Mouse (Mus musculus): ENCODE measurements around the gene AC161166.1. TPM values are rescaled to one million over a fixed set of nuclear protein-coding genes. Genes with fewer than 3 reads are reported as not detected.
"Not testable (repeated sequence)": the region's sequence is repeated elsewhere in the genome, so short reads cannot be mapped to it uniquely, and the experiment has no call there.

Gene AC161166.1
- total RNA-seq, 2 experiments from 2014 or later = not detected

DNA sequence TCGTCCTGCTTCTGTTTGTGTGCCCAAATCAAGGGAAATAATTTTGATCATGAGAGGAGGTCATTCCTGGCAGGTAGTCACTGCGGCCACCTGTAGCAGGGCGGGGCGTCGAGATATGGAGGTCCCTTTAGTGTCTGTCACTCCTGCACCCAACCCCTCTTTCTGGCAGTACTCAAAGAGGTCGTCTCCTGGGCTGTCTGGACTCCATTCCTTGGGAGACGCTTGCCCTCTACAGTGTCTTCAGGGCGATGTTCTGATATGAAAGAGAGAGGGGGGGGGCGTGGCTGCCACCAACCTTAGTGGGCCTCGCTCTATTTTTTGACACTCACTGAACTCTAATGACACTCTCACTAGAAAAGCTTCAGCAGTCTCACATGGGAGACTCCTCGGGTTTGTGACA is 17.3 kb upstream of the AC161166.1 start:
- no peak for DNase-seq
- intact Hi-C loops (cut with DNase I) = no loop called here

- intact Hi-C loops (cut with DNase I) = no loop called here
- DNase-seq = no peak
Measured at GRCm38 (mm10) chr7:24528861-24529260, 16.6 kb upstream of the AC161166.1 start.

DNA sequence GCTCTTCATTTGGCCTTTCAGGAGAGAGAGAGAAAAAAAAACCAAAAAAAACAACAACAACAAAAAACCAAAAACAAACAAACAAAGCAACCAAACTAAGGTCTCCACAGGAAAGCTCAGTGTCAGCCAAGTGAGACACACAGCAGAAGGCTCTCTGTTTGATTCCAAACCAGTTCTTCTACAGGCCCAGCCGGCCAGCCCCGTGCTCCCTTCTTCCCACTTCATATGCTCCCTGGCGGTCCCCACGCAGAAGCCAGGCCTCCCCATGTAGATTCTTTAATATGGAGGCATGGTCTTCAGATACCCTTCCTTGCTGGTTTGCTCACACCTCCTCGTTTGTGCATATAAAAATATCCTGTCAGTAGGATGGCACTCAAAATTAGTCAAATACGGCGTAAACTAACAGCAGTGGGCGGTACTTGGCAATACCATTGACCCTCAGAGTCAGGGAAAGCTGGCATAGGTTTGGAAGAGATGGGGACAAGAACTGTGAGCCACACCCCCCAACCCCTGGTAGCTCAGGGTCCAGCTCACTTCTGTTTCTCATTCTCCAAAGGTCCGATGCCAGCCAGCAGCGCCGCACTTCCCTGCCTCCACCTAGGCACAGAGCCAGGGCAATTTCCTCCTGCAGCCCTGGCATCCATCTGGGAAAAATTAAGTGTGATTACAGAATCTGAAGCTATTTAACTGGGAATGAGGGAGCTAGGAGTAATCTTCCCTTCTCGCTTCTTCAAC is 13.6 kb upstream of the AC161166.1 start:
- intact Hi-C loops (cut with DNase I) = no loop called here
- DNase-seq = no peak

DNA sequence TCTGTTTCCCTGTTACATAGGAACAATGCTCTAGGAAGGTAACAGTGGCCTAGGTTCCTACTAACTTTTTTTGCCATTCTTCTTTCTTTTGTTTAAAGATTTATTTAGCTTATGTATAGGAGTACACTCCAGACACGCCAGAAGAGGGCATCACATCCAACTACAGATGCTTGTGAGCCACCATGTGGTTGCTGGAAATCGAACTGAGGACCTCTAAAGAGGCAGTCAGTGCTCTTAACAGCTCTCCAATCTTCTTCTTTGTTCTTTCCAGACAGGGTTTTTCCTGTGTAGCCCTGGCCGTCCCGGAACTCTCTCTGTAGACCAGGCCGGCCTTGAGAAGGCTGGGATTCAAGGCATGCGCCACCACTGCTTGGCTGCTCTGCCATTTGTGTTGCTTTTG is 12.7 kb upstream of the AC161166.1 start:
- DNase-seq = no peak
- intact Hi-C loops (cut with DNase I) = no loop called here

DNA sequence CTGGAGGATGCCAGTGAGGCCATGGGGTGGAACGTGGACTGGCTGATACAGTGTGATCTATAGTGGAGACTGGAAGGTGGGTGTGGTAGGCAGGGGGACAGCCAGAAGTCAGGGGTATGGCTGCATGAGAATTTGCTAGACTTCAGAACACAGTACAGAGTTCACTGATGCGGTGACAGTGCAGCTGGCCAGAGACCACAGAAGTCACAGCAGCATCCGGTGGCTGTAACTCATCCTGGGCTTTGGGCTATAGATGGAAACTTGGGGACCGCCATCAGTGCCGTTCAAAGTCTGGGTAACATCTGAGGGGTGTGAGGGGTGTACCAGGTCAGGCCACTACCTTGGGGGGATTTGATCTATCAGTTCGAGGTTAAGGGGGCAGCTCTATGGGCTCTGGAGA is 11.5 kb upstream of the AC161166.1 start:
- DNase-seq = no peak
- intact Hi-C loops (cut with DNase I) = no loop called here

DNA sequence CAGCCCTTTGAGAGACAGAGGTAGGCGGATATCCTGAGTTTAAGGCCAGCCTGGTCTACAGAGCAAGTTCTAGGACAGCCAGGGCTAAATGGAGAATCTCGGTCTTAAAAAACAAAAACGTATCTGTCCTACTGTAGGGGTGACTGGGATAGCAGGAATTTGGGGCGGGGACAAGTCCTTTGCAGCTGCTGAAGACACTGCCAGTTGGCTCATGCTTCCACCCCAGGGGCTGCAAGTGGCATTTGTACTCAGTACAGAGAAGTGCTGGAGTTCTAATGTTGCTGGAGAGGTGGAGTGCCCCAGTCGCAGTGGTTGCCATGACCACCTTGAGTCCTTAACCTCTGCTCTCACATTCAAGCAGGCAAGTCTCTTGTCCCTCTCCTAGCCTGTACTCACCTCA is 10.6 kb upstream of the AC161166.1 start:
- DNase-seq = no peak
- intact Hi-C loops (cut with DNase I) = no loop called here

- intact Hi-C loops (cut with DNase I) = not testable (repeated sequence)
Measured at GRCm38 (mm10) chr7:24520054-24520453, 7.8 kb upstream of the AC161166.1 start.

DNA sequence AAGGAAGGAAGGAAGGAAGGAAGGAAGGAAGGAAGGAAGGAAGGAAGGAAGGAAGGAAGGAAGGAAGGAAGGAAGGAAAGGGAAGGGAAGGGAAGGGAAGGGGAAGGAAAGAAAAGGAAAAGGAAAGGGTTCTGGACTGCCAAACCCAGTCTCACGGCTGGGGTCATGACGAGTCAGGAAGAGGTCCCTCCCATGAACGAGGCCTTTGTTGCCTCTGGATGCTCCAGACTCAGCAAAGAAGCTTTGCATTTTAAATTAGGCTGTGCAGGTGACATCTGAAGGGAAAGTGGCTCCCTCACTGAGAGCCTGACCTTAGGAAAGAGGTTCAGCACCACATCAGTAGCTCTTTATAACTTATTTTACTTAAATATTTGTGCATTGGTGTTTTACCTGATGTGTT is 6.9 kb upstream of the AC161166.1 start:
- DNase-seq = no peak
- intact Hi-C loops (cut with DNase I) = no loop called here

More at GRCm38 (mm10) chr7:24520054-24520453, 7.8 kb upstream of the AC161166.1 start:
- not testable (repeated sequence) for DNase-seq

GRCm38 (mm10) chr7:24517654-24518053 is 5.4 kb upstream of the AC161166.1 start:
- intact Hi-C loops (cut with DNase I) = no loop called here
- DNase-seq = no peak

DNA sequence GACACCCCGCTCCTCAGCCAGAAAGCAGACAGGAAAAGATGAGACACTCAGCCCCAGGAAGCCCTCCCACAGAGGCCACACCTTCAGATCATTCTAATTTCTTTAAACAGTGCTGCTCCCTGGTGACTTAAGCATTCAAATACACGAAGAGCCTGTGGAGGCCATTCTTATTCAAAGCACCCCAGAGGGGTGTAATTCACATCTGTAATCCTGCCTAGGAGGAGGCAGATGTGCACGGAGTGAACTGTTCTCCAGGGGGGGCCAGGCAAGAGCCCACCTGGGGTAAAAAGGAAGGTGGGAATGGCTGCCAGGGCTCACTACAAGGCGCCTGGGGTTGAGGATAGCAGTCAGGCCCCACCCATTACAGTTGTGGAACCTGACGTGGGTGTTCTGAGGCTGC is 4.8 kb upstream of the AC161166.1 start:
- no peak for DNase-seq
- intact Hi-C loops (cut with DNase I) = no loop called here

DNA sequence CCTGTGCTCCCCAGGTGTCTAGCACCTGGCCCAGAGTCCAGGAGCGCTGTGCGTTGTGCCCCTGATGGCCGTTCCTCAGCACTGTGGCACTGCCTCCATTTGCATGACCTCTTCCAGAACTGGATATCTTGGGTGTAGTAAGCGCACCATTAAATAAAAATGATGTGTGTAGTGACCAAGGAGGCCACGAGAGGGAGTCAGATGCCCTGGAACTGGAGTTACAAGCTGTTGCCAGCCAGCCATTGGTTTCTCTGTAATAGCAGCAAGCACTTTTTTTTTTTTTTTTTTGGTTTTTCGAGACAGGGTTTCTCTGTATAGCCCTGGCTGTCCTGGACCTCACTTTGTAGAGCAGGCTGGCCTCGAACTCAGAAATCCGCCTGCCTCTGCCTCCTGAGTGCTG is 4.1 kb upstream of the AC161166.1 start:
- intact Hi-C loops (cut with DNase I); DNase-seq: not testable (repeated sequence)

- intact Hi-C loops (cut with DNase I) = loop anchor here (1.0 to 5.0 kb wide), 2 partner anchors 23 to 35 kb away; partner anchors contain the start of gene Irgq
- DNase-seq = no peak
Measured at GRCm38 (mm10) chr7:24507726-24508114, 4.5 kb downstream of the AC161166.1 start.

DNA sequence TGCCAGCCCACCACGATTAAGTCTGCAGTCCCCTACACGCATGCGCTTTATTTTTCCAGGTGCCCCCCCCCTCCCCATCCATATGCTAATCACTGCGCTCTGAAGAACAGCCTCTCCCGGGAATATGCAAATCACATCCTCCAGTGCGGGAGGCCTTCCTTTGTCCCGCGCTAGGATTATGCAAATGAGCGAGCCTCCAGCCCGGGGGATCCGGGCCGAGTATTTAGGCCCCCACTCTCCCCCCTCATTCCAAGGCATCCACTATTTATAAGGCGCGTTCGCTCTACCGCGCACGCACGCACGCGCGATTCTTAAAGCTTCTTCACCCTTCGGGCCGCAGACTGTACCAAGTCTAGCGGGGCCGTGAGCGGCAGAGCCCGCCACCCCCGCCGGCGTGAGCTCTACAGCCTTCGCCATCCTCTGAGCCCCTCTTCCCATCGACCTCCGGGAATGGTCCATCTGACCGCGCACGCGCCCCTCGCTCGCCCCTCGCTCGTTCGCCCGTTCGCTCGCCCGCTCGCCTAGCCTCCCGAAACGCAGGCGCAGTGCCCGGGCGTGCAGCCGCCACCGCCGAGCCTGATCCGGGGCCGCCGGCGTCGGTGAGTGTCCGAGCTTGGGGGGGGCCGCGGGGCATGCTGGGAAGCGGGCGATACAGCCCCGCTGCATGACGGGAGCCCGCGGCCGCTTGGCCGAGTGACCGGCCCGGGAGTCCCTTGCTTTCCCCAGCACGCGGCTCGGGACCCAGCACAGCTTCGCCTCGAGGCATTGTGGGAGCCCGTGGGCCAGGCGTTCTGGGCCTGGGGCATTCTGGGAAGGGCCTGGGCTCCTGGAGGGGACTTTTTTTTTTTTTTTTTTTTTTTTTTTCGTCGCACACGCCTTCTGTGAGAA is 5.2 kb downstream of the AC161166.1 start, which contains the start of gene Zfp428:
TSS of gene Zfp428 (plus strand) at position 169 of the 888 bp plus-strand sequence.
- intact Hi-C loops (cut with DNase I) = loop anchor here (1.0 to 5.0 kb wide), 2 partner anchors 23 to 35 kb away; partner anchors contain the start of gene Irgq
- peak; percentile 91 for DNase-seq

DNA sequence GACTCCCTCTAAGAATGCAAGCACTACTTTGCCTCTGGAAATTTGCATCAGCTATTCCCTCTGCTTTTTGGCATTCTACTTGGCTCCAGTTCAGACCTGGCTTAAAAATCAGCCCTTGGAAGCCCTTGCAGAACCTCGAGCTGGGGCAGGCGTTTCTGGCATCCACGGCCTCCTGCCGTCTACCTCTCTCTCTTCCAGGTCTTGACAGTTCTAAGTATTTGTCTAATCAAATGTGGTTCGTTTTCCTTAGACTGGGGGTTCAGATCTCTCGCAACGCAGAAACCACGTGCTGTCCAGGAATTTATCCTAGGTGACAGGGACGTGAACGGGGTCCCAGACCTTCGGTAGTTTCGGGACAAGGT is 5.8 kb downstream of the AC161166.1 start:
- peak; percentile 25 to 74 for DNase-seq
- intact Hi-C loops (cut with DNase I) = loop anchor here (5.0 kb wide), 1 partner anchor 34 kb away; no protein-coding TSS in a partner anchor

DNA sequence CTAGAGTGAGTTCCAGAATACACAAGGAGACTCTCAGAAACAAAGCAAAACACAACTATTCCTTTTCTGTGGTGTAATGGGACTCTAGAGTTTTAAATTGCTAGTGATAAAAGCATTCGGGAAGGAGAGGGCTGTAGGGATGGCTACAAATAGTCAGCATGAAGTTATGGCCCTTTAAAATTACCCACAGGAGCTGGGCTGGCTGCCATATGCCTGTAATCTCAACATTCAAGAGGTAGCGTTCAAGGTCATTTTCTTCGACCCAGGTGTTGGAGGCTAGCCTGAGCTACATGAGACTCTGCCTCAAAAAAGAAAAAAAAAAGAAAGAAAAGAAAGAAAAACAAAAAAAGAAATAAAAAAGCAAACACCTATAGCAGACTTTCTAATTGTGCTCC is 6.2 kb downstream of the AC161166.1 start:
- intact Hi-C loops (cut with DNase I) = loop anchor here (5.0 kb wide), 1 partner anchor 34 kb away; no protein-coding TSS in a partner anchor
- DNase-seq = peak; percentile 23 to 41

GRCm38 (mm10) chr7:24505447-24506064 is 6.7 kb downstream of the AC161166.1 start:
- no peak for DNase-seq
- intact Hi-C loops (cut with DNase I) = loop anchor here (5.0 kb wide), 1 partner anchor 33 kb away; no protein-coding TSS in a partner anchor

- intact Hi-C loops (cut with DNase I) = loop anchor here (5.0 kb wide), 1 partner anchor 33 kb away; no protein-coding TSS in a partner anchor
- no peak for DNase-seq
Measured at GRCm38 (mm10) chr7:24504868-24505267, 7.4 kb downstream of the AC161166.1 start.

GRCm38 (mm10) chr7:24504004-24504403 is 8.3 kb downstream of the AC161166.1 start:
- no peak for DNase-seq
- intact Hi-C loops (cut with DNase I) = no loop called here

GRCm38 (mm10) chr7:24501492-24501891 is 10.8 kb downstream of the AC161166.1 start:
- intact Hi-C loops (cut with DNase I) = no loop called here
- DNase-seq = peak; percentile 24 to 37

DNA sequence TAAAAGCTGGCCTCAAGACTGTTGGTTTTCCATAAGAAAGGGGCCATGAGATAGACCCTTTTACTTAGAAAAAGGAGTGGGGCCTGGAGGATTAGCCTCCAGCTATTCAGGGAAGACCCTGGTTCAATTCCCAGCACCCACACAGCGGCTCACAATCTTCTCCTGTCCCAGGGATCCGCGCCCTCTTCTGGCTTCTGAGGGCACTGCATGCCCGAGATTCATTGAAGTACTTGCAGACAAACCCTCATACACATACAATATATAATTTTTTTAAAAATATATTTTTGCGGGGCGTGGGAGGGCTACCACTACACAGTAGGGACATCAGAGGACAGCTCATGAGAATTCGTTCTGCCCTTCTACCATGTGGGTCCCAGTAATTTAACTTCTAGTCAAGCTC is 11.3 kb downstream of the AC161166.1 start:
- intact Hi-C loops (cut with DNase I) = no loop called here
- DNase-seq = peak in 1 of 2 experiments; percentile 52

All from heart, postnatal 14 days (tissue).